Mouse (Mus musculus) forebrain, embryonic 14.5 days (tissue): ENCODE data around the gene Hoxa4. TPM values are rescaled to one million over a fixed set of nuclear protein-coding genes. Genes with fewer than 3 reads are reported as not detected.

Source experiments
- ATAC-seq: fragments of 200-750 bp; cut with Nextera tagmentation; 2 replicates; pipeline ENCODE4 v1.8.0; 2017; ENCODE audit warnings: mild to moderate bottlenecking, moderate library complexity
- DNase-seq: peaks from one replicate; pipeline ENCODE4 v3.0.0-alpha.2; 2015; ENCODE audit warnings: low spot score
- H3K27ac ChIP-seq: fragments of 300-500 bp; sonication (generic); 2 replicates; pipeline ENCODE4 v1.5.1; 2014; ENCODE audit warnings: low read depth, mild to moderate bottlenecking, control low read depth, low read length, moderate library complexity
- H3K27me3 ChIP-seq: fragments of 300-500 bp; sonication (generic); replicated peaks from 2 replicates; pipeline ENCODE4 v1.6.1; 2014; ENCODE audit warnings: low read length, control low read depth, mixed read lengths; ENCODE audit not compliant: control insufficient read depth, insufficient read depth
- H3K36me3 ChIP-seq: fragments of 300-500 bp; sonication (generic); 2 replicates; pipeline ENCODE4 v1.6.1; 2014; ENCODE audit warnings: low read length, control low read depth; ENCODE audit not compliant: control insufficient read depth, insufficient read depth
- H3K4me1 ChIP-seq: fragments of 300-500 bp; sonication (generic); 2 replicates; pipeline ENCODE4 v1.6.1; 2014; ENCODE audit warnings: antibody characterized with exemption, low read length, control low read depth; ENCODE audit not compliant: control insufficient read depth, insufficient read depth
- H3K4me2 ChIP-seq: fragments of 300-500 bp; sonication (generic); 2 replicates; pipeline ENCODE4 v1.6.1; 2014; ENCODE audit warnings: mild to moderate bottlenecking, control low read depth, low read length
- H3K4me3 ChIP-seq: fragments of 300-500 bp; sonication (generic); 2 replicates; pipeline ENCODE4 v1.5.1; 2014; ENCODE audit warnings: low read depth, low read length, control low read depth
- H3K9ac ChIP-seq: fragments of 300-500 bp; sonication (generic); 2 replicates; pipeline ENCODE4 v1.6.1; 2014; ENCODE audit warnings: mild to moderate bottlenecking, low read length, control low read depth, moderate library complexity
- H3K9me3 ChIP-seq: fragments of 300-500 bp; sonication (generic); replicated peaks from 2 replicates; pipeline ENCODE4 v1.6.1; 2016; ENCODE audit warnings: low read length, control low read depth, mixed read lengths; ENCODE audit not compliant: control insufficient read depth
- WGBS: fragments of 180-500 bp; shearing (Covaris S2); extraction: QIAGEN DNeasy Blood & Tissue Kit; methylation state at CpG from one replicate; pipeline ENCODE4 v1.1.7; 2014; 5-methylcytosine and 5-hydroxymethylcytosine counted together
- polyA plus RNA-seq: library from polyadenylated mRNA; unstranded; fragments of >200 nt; fragmentation: Nextera tagmentation; extraction: Ambion mirVana; gene quantifications from 2 replicates; pipeline ENCODE4 v1.2.1, GENCODE M21; 2014

The Hoxa4 gene
- polyA plus RNA-seq, 1 experiment from 2014 or later: not detected

GRCm38 (mm10) chr6:52223939-52224760, 32.6 kb upstream of the Hoxa4 start:
- DNase-seq (no peak), ATAC-seq (no peak)
- H3K4me2 ChIP-seq: no peak overlapping the region
- peaks cover 99% of the 10 kb centered on the region for H3K27me3 ChIP-seq
- H3K4me3 ChIP-seq: no peak overlapping the region
- H3K27ac ChIP-seq: no peak overlapping the region
- no peaks in the 10 kb centered on the region for H3K36me3 ChIP-seq
- H3K9me3 ChIP-seq: no peaks in the 10 kb centered on the region
- H3K4me1 ChIP-seq: peaks cover 2% of the 10 kb centered on the region; the same call in 1 of the 2 replicates
- H3K9ac ChIP-seq: no peak overlapping the region
- WGBS: 1% methylated on average over 24 of the region's 24 CpGs

- DNase-seq (no peak), ATAC-seq (no peak)
- Histone ChIP-seq H3K27me3 (peaks cover 100% of the 10 kb centered on the region), H3K27ac (no peak overlapping the region), H3K36me3 (no peaks in the 10 kb centered on the region), H3K9ac (no peak overlapping the region), H3K4me1 (peaks cover 2% of the 10 kb centered on the region; the same call in 1 of the 2 replicates), H3K4me2 (no peak overlapping the region), H3K4me3 (no peak overlapping the region), H3K9me3 (no peaks in the 10 kb centered on the region)
- WGBS: 9% methylated on average over 13 of the region's 13 CpGs
Observed at GRCm38 (mm10) chr6:52222729-52223128, 31.2 kb upstream of the Hoxa4 start.

GRCm38 (mm10) chr6:52221993-52222685, 30.6 kb upstream of the Hoxa4 start:
- Histone ChIP-seq H3K9me3 (no peaks in the 10 kb centered on the region), H3K27me3 (peaks cover 100% of the 10 kb centered on the region), H3K4me2 (peak overlapping the region; percentile 68), H3K27ac (no peak overlapping the region), H3K9ac (no peak overlapping the region), H3K4me3 (no peak overlapping the region), H3K36me3 (no peaks in the 10 kb centered on the region), H3K4me1 (peaks cover 6% of the 10 kb centered on the region)
- 0 out of 2 replicates have a peak, but pooled peaks have one; percentile 15 for ATAC-seq
- no peak for DNase-seq
- WGBS: 4% methylated on average over 21 of the region's 21 CpGs

- Histone ChIP-seq H3K27me3 (peaks cover 100% of the 10 kb centered on the region), H3K9ac (peak within 1 kb of the TSS; percentile 41; the same call in 1 of the 2 replicates), H3K36me3 (no peaks in the 10 kb centered on the region), H3K4me2 (peak within 1 kb of the TSS; percentile 68), H3K9me3 (no peaks in the 10 kb centered on the region), H3K27ac (no peak within 1 kb of the TSS), H3K4me3 (peak within 1 kb of the TSS; percentile 37), H3K4me1 (peaks cover 9% of the 10 kb centered on the region)
- WGBS: under 1% methylated on average over 46 of the region's 46 CpGs
- peak; percentile 87 for DNase-seq
- peak; percentile 64 for ATAC-seq
Observed at GRCm38 (mm10) chr6:52221337-52221992, 29.9 kb upstream of the Hoxa4 start, which contains the start of gene Hoxa7. TSS of gene Hoxa7 (minus strand) at chr6:52221854.

GRCm38 (mm10) chr6:52220865-52221310, 29.3 kb upstream of the Hoxa4 start:
- 5% methylated on average over 12 of the region's 12 CpGs for WGBS

GRCm38 (mm10) chr6:52220003-52220864, 28.7 kb upstream of the Hoxa4 start:
- 9% methylated on average over 32 of the region's 32 CpGs for WGBS
- no peaks in the 10 kb centered on the region for H3K9me3 ChIP-seq
- no peak overlapping the region for H3K4me2 ChIP-seq
- no peak overlapping the region for H3K9ac ChIP-seq
- no peak for DNase-seq
- peaks cover 100% of the 10 kb centered on the region for H3K27me3 ChIP-seq
- H3K4me3 ChIP-seq: no peak overlapping the region
- ATAC-seq: no peak
- H3K27ac ChIP-seq: no peak overlapping the region
- H3K4me1 ChIP-seq: peaks cover 9% of the 10 kb centered on the region
- no peaks in the 10 kb centered on the region for H3K36me3 ChIP-seq

More at GRCm38 (mm10) chr6:52220865-52221310, 29.3 kb upstream of the Hoxa4 start:
- peak overlapping the region; percentile 68 for H3K4me2 ChIP-seq
- H3K4me3 ChIP-seq: peak overlapping the region; percentile 37; the same call in 1 of the 2 replicates
- no peaks in the 10 kb centered on the region for H3K36me3 ChIP-seq
- no peak overlapping the region; the same call in 1 of the 2 replicates for H3K9ac ChIP-seq
- peaks cover 100% of the 10 kb centered on the region for H3K27me3 ChIP-seq
- H3K4me1 ChIP-seq: peaks cover 9% of the 10 kb centered on the region
- H3K27ac ChIP-seq: no peak overlapping the region
- no peak for DNase-seq
- H3K9me3 ChIP-seq: no peaks in the 10 kb centered on the region
- no peak for ATAC-seq

GRCm38 (mm10) chr6:52219234-52219942, 27.8 kb upstream of the Hoxa4 start:
- no peak overlapping the region for H3K4me2 ChIP-seq
- WGBS: 16% methylated on average over 9 of the region's 9 CpGs
- no peak for DNase-seq
- no peak overlapping the region for H3K4me3 ChIP-seq
- no peak for ATAC-seq
- H3K9ac ChIP-seq: no peak overlapping the region
- H3K9me3 ChIP-seq: no peaks in the 10 kb centered on the region
- H3K27ac ChIP-seq: no peak overlapping the region
- peaks cover 100% of the 10 kb centered on the region for H3K27me3 ChIP-seq
- H3K36me3 ChIP-seq: no peaks in the 10 kb centered on the region
- peaks cover 9% of the 10 kb centered on the region for H3K4me1 ChIP-seq
